Mouse (Mus musculus) left cerebral cortex, postnatal 36 days (tissue): ENCODE measurements around the gene Tmed2. TPM values are rescaled to one million over a fixed set of nuclear protein-coding genes. Genes with fewer than 3 reads are reported as not detected.
A peak's percentile ranks its signal among the peaks of the same experiment; 100 is the strongest.
"Not testable (repeated sequence)": the region's sequence is repeated elsewhere in the genome, so short reads cannot be mapped to it uniquely, and the experiment has no call there.

Source experiments
- DNase-seq, 2 experiments: peaks; one replicate each; pipeline ENCODE4 v3.0.0; 2021 to 2022; ENCODE audit warnings: low spot score in 2 of 2, mixed read lengths in 1 of 2
- intact Hi-C: fragments of 180-260 bp; cut with DNase I; formaldehyde crosslinking; loops from one replicate; pipeline ENCODE4 v1.15.1; 2025
- total RNA-seq, 2 experiments: library from RNA; stranded (reverse); gene quantifications; 2 replicates each; pipeline ENCODE4 v1.2.3; 2021

Tmed2 gene
- total RNA-seq, 2 experiments from 2014 or later = 97.9 to 98.5 TPM

GRCm38 (mm10) chr5:124523032-124523431 lies 17.5 kb upstream of the Tmed2 start:
- intact Hi-C loops = no loop called here
- no peak for DNase-seq

GRCm38 (mm10) chr5:124524943-124525342 lies 15.6 kb upstream of the Tmed2 start:
- intact Hi-C loops = no loop called here
- DNase-seq = no peak

- intact Hi-C loops = no loop called here
- no peak for DNase-seq
Observed at GRCm38 (mm10) chr5:124528351-124528750, 12.1 kb upstream of the Tmed2 start.

GRCm38 (mm10) chr5:124528791-124529190 lies 11.7 kb upstream of the Tmed2 start:
- no peak for DNase-seq
- intact Hi-C loops = no loop called here

- intact Hi-C loops = no loop called here
Observed at GRCm38 (mm10) chr5:124529191-124529651, 11.3 kb upstream of the Tmed2 start.

GRCm38 (mm10) chr5:124529697-124530096 lies 10.8 kb upstream of the Tmed2 start:
- intact Hi-C loops = loop anchor here (5.0 kb wide), 1 partner anchor 47 kb away; the partner anchor contains the start of gene Snrnp35
- DNase-seq = no peak

More at GRCm38 (mm10) chr5:124529191-124529651, 11.3 kb upstream of the Tmed2 start:
- DNase-seq = no peak

GRCm38 (mm10) chr5:124530655-124531582 lies 9.6 kb upstream of the Tmed2 start, which contains the start of gene Rilpl1:
Gene Rilpl1, minus strand, starts transcription at chr5:124531391.
- intact Hi-C loops = loop anchor here (5.0 kb wide), 1 partner anchor 49 kb away; the partner anchor contains the start of gene Snrnp35
- DNase-seq = peak; percentile 79 to 84

- intact Hi-C loops = loop anchor here (5.0 kb wide), 1 partner anchor 49 kb away; the partner anchor contains the start of gene Snrnp35
- DNase-seq = no peak
Observed at GRCm38 (mm10) chr5:124531583-124531930, 8.9 kb upstream of the Tmed2 start.

GRCm38 (mm10) chr5:124532451-124532850 lies 8.0 kb upstream of the Tmed2 start:
- intact Hi-C loops = loop anchor here (5.0 kb wide), 1 partner anchor 50 kb away; the partner anchor contains the start of gene Snrnp35
- DNase-seq = no peak

- no peak for DNase-seq
- intact Hi-C loops = no loop called here
Observed at GRCm38 (mm10) chr5:124535016-124535415, 5.5 kb upstream of the Tmed2 start.

- DNase-seq = peak in 1 of 2 experiments; percentile 38
- intact Hi-C loops = no loop called here
Observed at GRCm38 (mm10) chr5:124536776-124537175, 3.7 kb upstream of the Tmed2 start.

- intact Hi-C loops = loop anchor here (2.0 kb wide), 1 partner anchor 114 kb away; no protein-coding TSS in a partner anchor
- peak; percentile 47 to 53 for DNase-seq
Observed at GRCm38 (mm10) chr5:124538813-124539792, 1.4 kb upstream of the Tmed2 start.

- intact Hi-C loops = loop anchor here (2.0 kb wide), 1 partner anchor 115 kb away; no protein-coding TSS in a partner anchor
- DNase-seq = no peak
Observed at GRCm38 (mm10) chr5:124539905-124540304, 590 bp upstream of the Tmed2 start.

- intact Hi-C loops = no loop called here
- DNase-seq = peak; percentile 44 to 60
Observed at GRCm38 (mm10) chr5:124540905-124541601, 558 bp downstream of the Tmed2 start.

- intact Hi-C loops = no loop called here
Observed at GRCm38 (mm10) chr5:124541602-124541973, 1.1 kb downstream of the Tmed2 start.

GRCm38 (mm10) chr5:124550737-124551136 lies 10.2 kb downstream of the Tmed2 start:
- DNase-seq, intact Hi-C loops: not testable (repeated sequence)

More at GRCm38 (mm10) chr5:124541602-124541973, 1.1 kb downstream of the Tmed2 start:
- DNase-seq = no peak

- DNase-seq, intact Hi-C loops: not testable (repeated sequence)
Observed at GRCm38 (mm10) chr5:124551349-124552093, 11.0 kb downstream of the Tmed2 start.

- DNase-seq = no peak
- intact Hi-C loops = no loop called here
Observed at GRCm38 (mm10) chr5:124552094-124552472, 11.6 kb downstream of the Tmed2 start.
